Mouse (Mus musculus): ENCODE results near the gene Dhx38. TPM values are rescaled to one million over a fixed set of nuclear protein-coding genes. Genes with fewer than 3 reads are reported as not detected.

Gene Dhx38
- polyA plus RNA-seq, 1 experiment from 2014 or later = 12.1 TPM

DNA sequence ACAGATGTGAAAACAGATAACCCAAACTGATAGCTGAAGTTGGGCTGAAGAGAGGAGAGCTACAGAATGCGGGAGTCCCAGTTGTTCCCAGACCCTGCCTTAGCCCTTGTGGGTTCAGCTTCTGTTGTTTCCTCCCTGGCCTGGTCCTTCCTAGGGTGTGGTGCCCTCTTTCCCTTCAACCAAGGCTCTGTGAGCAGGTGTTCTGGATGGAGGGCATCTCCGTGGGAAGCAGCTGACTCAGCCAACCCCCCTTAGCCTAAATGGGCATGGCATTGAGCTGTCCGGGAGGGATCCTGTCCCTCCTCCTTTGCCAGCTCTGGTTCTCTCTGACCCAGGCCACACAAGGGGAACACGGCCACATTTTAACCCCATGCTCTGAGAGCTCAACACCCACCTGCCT lies 10.7 kb upstream of the Dhx38 start:
- no peak overlapping the region for H3K27ac ChIP-seq (ENCODE audit: low read depth, low read length)
- no peaks in the 10 kb centered on the region for H3K9me3 ChIP-seq (ENCODE audit: control insufficient read depth, low read length)
- ATAC-seq (ENCODE audit: low read depth) = no peak
- H3K27me3 ChIP-seq (ENCODE audit: control insufficient read depth, insufficient read depth, low read length) = no peaks in the 10 kb centered on the region
- no peak overlapping the region for H3K4me2 ChIP-seq (ENCODE audit: low read depth, low read length)
- H3K9ac ChIP-seq (replicated peaks; ENCODE audit: low read depth, low read length) = no peak overlapping the region
- H3K4me3 ChIP-seq (ENCODE audit: low read depth, low read length) = no peak overlapping the region
- H3K4me1 ChIP-seq (ENCODE audit: control insufficient read depth, insufficient read depth, low read length) = no peaks in the 10 kb centered on the region
- no peaks in the 10 kb centered on the region for H3K36me3 ChIP-seq (ENCODE audit: control insufficient read depth, insufficient read depth, low read length)
- WGBS = 80% methylated on average over 4 of the region's 4 CpGs

DNA sequence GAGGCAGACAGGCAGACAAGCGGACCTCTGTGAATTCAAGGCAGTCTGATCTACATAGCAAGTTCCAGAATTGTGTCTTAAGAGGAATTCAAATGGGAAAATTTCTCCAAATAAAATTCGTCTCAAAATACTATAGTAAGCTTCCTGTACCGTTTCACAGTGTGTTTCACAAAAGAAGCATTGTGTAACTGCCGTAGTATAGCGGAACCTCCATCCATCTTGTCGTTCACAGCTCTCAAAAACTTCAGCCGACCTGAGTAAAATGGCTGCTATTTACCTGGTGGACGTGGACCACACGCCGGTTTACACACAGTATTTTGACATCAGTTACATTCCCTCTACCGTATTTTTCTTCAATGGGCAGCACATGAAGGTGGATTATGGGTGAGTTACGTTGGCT lies 5.5 kb upstream of the Dhx38 start:
- Histone ChIP-seq H3K4me1 (ENCODE audit: control insufficient read depth, insufficient read depth, low read length) (peaks cover 7% of the 10 kb centered on the region), H3K36me3 (ENCODE audit: control insufficient read depth, insufficient read depth, low read length) (no peaks in the 10 kb centered on the region), H3K27ac (ENCODE audit: low read depth, low read length) (no peak overlapping the region), H3K9me3 (ENCODE audit: control insufficient read depth, low read length) (no peaks in the 10 kb centered on the region), H3K9ac (replicated peaks; ENCODE audit: low read depth, low read length) (no peak overlapping the region), H3K27me3 (ENCODE audit: control insufficient read depth, insufficient read depth, low read length) (no peaks in the 10 kb centered on the region), H3K4me3 (ENCODE audit: low read depth, low read length) (no peak overlapping the region), H3K4me2 (ENCODE audit: low read depth, low read length) (no peak overlapping the region)
- WGBS = 87% methylated on average over 12 of the region's 12 CpGs
- ATAC-seq (ENCODE audit: low read depth) = no peak

DNA sequence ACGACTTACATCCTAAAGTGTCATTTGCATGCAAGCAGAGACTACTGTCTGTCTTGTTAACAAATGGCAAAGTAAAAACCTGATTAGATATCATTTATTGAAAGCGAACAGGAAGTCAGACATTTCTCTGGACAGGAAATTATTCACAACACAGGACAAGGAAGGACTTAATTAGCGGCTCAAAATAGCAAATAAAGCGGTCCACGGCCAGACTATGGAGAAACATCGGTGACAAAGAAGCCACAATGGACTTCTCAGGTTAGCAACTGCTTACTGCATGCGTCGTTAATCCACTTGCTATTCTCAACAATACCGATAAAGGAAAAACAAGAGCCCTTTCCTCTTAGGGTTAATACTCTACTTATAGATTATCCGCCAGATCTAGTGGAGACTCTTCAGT lies 895 bp downstream of the Dhx38 start:
- no peaks in the 10 kb centered on the region for H3K27me3 ChIP-seq (ENCODE audit: control insufficient read depth, insufficient read depth, low read length)
- H3K27ac ChIP-seq (ENCODE audit: low read depth, low read length) = peak overlapping the region; percentile 88; the same call in 1 of the 2 replicates
- H3K9ac ChIP-seq (replicated peaks; ENCODE audit: low read depth, low read length) = peak overlapping the region; percentile 94
- WGBS = 5% methylated on average over 10 of the region's 10 CpGs
- H3K9me3 ChIP-seq (ENCODE audit: control insufficient read depth, low read length) = no peaks in the 10 kb centered on the region
- peak overlapping the region; percentile 93 for H3K4me2 ChIP-seq (ENCODE audit: low read depth, low read length)
- H3K4me1 ChIP-seq (ENCODE audit: control insufficient read depth, insufficient read depth, low read length) = peaks cover 13% of the 10 kb centered on the region
- ATAC-seq (ENCODE audit: low read depth) = no peak
- peaks cover 18% of the 10 kb centered on the region for H3K36me3 ChIP-seq (ENCODE audit: control insufficient read depth, insufficient read depth, low read length)
- H3K4me3 ChIP-seq (ENCODE audit: low read depth, low read length) = peak overlapping the region; percentile 89

DNA sequence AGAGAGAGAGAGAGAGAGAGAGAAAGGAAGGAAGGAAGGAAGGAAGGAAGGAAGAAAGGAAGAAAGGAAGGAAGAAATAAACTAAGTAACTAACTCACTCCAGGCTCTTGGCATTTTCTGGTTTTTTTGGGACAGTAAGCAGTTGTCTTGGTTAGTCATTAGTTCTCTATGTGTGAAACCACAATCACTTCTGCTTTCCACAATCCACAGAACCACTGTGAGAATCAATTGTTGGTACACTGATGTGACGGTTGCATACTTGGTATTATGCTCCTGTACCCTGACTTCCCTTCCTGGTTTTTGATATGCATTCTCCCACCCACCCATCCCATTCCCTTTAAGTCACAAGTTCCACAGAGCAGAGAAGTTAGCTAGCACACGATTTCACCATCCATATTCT lies 1.8 kb downstream of the Dhx38 start:
- Histone ChIP-seq H3K4me1 (ENCODE audit: control insufficient read depth, insufficient read depth, low read length) (peaks cover 13% of the 10 kb centered on the region), H3K9me3 (ENCODE audit: control insufficient read depth, low read length) (no peaks in the 10 kb centered on the region), H3K9ac (replicated peaks; ENCODE audit: low read depth, low read length) (no peak overlapping the region), H3K4me3 (ENCODE audit: low read depth, low read length) (no peak overlapping the region), H3K27ac (ENCODE audit: low read depth, low read length) (no peak overlapping the region), H3K4me2 (ENCODE audit: low read depth, low read length) (no peak overlapping the region; the same call in 1 of the 2 replicates), H3K36me3 (ENCODE audit: control insufficient read depth, insufficient read depth, low read length) (peaks cover 27% of the 10 kb centered on the region), H3K27me3 (ENCODE audit: control insufficient read depth, insufficient read depth, low read length) (no peaks in the 10 kb centered on the region)
- WGBS = 91% methylated on average over 2 of the region's 2 CpGs
- ATAC-seq (ENCODE audit: low read depth) = no peak

DNA sequence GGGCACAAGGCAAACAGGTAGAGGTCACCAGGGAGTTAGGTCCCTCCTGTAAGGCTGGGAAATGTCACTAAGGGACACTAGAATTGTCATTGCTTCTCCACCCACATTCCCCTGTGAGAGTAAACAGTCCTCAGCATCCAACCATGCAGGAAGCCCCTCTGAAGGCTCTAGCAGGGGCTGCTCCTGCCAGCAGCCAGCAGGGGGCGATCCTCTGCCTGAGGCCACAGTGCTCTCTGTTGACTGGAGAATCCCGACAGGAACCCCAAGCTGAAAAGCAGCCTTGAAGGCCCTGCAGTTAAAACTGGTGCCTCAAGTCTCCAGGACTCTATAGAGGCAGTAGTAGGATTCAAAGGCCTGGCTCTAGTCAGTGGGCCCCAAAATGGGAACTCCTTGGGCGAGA lies 14.0 kb downstream of the Dhx38 start:
- no peaks in the 10 kb centered on the region for H3K27me3 ChIP-seq (ENCODE audit: control insufficient read depth, insufficient read depth, low read length)
- H3K36me3 ChIP-seq (ENCODE audit: control insufficient read depth, insufficient read depth, low read length) = peaks cover 85% of the 10 kb centered on the region
- H3K4me2 ChIP-seq (ENCODE audit: low read depth, low read length) = no peak overlapping the region
- no peak overlapping the region for H3K27ac ChIP-seq (ENCODE audit: low read depth, low read length)
- no peak overlapping the region for H3K4me3 ChIP-seq (ENCODE audit: low read depth, low read length)
- no peaks in the 10 kb centered on the region for H3K4me1 ChIP-seq (ENCODE audit: control insufficient read depth, insufficient read depth, low read length)
- ATAC-seq (ENCODE audit: low read depth) = no peak
- no peak overlapping the region for H3K9ac ChIP-seq (replicated peaks; ENCODE audit: low read depth, low read length)
- WGBS = 48% methylated on average over 3 of the region's 3 CpGs
- no peaks in the 10 kb centered on the region for H3K9me3 ChIP-seq (ENCODE audit: control insufficient read depth, low read length)

DNA sequence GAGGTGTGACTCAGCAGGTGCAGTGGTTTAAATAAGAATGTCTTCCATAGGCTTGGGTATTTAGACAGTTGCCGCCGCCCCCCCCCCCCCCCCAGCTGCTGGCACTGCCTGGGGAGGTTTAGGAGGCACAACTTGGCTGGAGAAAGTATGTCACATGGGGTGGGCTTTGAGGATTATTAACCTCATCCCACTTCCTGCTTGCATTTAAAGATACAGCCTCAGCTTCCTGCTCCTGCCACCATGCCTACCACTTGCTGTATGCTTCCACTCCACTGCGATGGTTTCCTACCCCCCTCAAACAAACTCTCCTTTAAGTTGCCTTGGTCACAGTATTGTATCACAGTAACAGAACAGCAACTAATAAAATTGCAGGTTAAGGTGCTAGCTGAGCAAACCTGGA lies 21.6 kb downstream of the Dhx38 start:
- no peaks in the 10 kb centered on the region for H3K4me1 ChIP-seq (ENCODE audit: control insufficient read depth, insufficient read depth, low read length)
- no peak overlapping the region for H3K4me3 ChIP-seq (ENCODE audit: low read depth, low read length)
- no peaks in the 10 kb centered on the region for H3K9me3 ChIP-seq (ENCODE audit: control insufficient read depth, low read length)
- no peak overlapping the region for H3K4me2 ChIP-seq (ENCODE audit: low read depth, low read length)
- WGBS = 42% methylated on average over 3 of the region's 3 CpGs
- no peak overlapping the region for H3K27ac ChIP-seq (ENCODE audit: low read depth, low read length)
- no peak for ATAC-seq (ENCODE audit: low read depth)
- peaks cover 18% of the 10 kb centered on the region for H3K36me3 ChIP-seq (ENCODE audit: control insufficient read depth, insufficient read depth, low read length)
- no peaks in the 10 kb centered on the region for H3K27me3 ChIP-seq (ENCODE audit: control insufficient read depth, insufficient read depth, low read length)
- no peak overlapping the region for H3K9ac ChIP-seq (replicated peaks; ENCODE audit: low read depth, low read length)

DNA sequence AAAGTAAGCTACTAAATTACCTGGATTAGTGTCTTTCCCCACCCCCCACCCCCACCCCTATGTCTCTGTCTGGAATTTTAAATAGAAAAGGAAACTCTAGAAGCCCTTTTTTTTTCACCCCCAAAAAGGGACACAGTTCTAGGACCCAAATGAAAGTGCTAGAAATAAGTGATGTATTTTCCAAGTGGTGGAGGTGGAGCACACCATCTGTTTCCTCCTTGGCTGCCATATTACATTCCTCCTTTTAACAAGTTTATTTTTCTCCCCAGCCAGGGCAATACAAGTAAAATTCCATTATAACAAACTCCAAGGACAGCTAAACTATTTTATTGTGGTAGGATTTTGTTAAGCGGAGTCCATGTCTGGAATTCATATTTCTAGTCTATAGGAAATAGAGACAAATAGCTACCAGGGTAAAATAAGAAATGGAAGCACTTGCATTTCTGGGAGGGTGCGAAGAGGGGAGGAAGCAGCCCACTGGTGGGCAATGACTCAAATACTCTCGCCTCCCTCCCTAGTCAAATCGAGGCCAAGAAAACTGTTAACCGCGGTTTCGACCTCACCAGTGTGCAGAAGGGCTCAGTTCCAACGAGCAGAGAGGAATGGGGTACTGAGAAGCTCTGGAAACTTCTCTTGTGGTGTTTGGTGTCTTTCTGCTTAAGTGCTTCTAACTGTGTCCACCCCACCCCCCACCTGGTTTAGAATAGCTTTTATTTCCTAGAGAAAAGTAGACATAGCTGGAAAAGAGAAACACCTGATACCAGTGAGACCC lies 22.7 kb downstream of the Dhx38 start:
- Histone ChIP-seq H3K27ac (ENCODE audit: low read depth, low read length) (no peak overlapping the region), H3K4me3 (ENCODE audit: low read depth, low read length) (no peak overlapping the region), H3K4me2 (ENCODE audit: low read depth, low read length) (no peak overlapping the region), H3K9ac (replicated peaks; ENCODE audit: low read depth, low read length) (no peak overlapping the region), H3K9me3 (ENCODE audit: control insufficient read depth, low read length) (no peaks in the 10 kb centered on the region), H3K27me3 (ENCODE audit: control insufficient read depth, insufficient read depth, low read length) (no peaks in the 10 kb centered on the region), H3K4me1 (ENCODE audit: control insufficient read depth, insufficient read depth, low read length) (no peaks in the 10 kb centered on the region), H3K36me3 (ENCODE audit: control insufficient read depth, insufficient read depth, low read length) (peaks cover 10% of the 10 kb centered on the region; the same call in 1 of the 2 replicates)
- ATAC-seq (ENCODE audit: low read depth) = no peak
- 76% methylated on average over 8 of the region's 8 CpGs for WGBS

DNA sequence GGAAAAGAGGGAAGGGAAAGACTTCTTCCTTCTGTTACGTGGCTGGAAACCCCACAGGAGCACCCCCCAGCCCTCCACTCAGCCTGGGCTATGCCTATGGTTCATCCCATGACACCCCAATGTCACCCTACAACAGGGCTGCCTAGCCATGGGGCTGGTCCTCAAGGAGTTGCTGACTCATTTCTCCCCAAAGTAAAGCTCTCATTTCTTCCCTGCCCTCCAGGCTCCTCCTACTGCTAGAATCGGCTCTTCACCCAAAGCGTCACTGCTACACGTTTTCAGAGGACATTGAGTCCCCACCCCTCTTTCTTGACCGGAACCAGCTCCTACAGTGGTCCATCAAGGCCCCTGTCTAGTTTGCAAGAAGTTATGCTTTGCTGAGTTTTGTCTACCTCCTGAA lies 23.5 kb downstream of the Dhx38 start:
- H3K9me3 ChIP-seq (ENCODE audit: control insufficient read depth, low read length) = no peaks in the 10 kb centered on the region
- no peaks in the 10 kb centered on the region for H3K27me3 ChIP-seq (ENCODE audit: control insufficient read depth, insufficient read depth, low read length)
- no peak overlapping the region for H3K9ac ChIP-seq (replicated peaks; ENCODE audit: low read depth, low read length)
- no peak overlapping the region for H3K27ac ChIP-seq (ENCODE audit: low read depth, low read length)
- no peak overlapping the region for H3K4me2 ChIP-seq (ENCODE audit: low read depth, low read length)
- no peaks in the 10 kb centered on the region for H3K4me1 ChIP-seq (ENCODE audit: control insufficient read depth, insufficient read depth, low read length)
- 76% methylated on average over 5 of the region's 5 CpGs for WGBS
- ATAC-seq (ENCODE audit: low read depth) = no peak
- H3K36me3 ChIP-seq (ENCODE audit: control insufficient read depth, insufficient read depth, low read length) = peaks cover 4% of the 10 kb centered on the region; the same call in 1 of the 2 replicates
- no peak overlapping the region for H3K4me3 ChIP-seq (ENCODE audit: low read depth, low read length)

DNA sequence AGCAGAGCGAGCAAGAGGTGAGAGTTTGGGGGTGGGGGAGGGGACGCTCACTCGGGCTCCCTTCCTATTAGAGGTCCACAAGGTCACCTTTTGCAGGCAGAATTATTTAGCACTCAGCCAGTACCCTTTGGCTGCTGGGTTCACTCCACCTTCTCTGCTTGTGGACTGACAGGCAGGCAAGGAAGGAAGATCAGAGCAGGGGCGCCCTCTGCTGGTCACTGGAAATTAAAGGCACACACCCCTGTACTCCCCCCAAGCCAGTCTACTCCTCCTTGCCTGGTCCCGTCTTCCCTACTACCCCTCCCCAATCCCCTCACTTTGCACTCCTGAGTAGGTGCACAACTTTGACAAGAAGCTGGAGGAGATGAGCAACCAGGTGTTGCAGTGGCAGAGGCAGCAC lies 29.0 kb downstream of the Dhx38 start:
- Histone ChIP-seq H3K9me3 (ENCODE audit: control insufficient read depth, low read length) (no peaks in the 10 kb centered on the region), H3K9ac (replicated peaks; ENCODE audit: low read depth, low read length) (no peak overlapping the region), H3K36me3 (ENCODE audit: control insufficient read depth, insufficient read depth, low read length) (no peaks in the 10 kb centered on the region), H3K4me2 (ENCODE audit: low read depth, low read length) (no peak overlapping the region), H3K27ac (ENCODE audit: low read depth, low read length) (no peak overlapping the region; the same call in 1 of the 2 replicates), H3K27me3 (ENCODE audit: control insufficient read depth, insufficient read depth, low read length) (no peaks in the 10 kb centered on the region), H3K4me1 (ENCODE audit: control insufficient read depth, insufficient read depth, low read length) (no peaks in the 10 kb centered on the region), H3K4me3 (ENCODE audit: low read depth, low read length) (no peak overlapping the region)
- peak; percentile 88 for ATAC-seq (ENCODE audit: low read depth)
- WGBS = 13% methylated on average over 5 of the region's 5 CpGs
